Mouse (Mus musculus) embryonic facial prominence, embryonic 10.5 days (tissue): ENCODE data around the gene Hamp. TPM values are rescaled to one million over a fixed set of nuclear protein-coding genes. Genes with fewer than 3 reads are reported as not detected.

Source experiments
- DNase-seq: peaks from one replicate; pipeline ENCODE4 v3.0.0-alpha.2; 2017; ENCODE audit warnings: low spot score
- H3K27ac ChIP-seq: fragments of 300-500 bp; sonication (generic); replicated peaks from 2 replicates; pipeline ENCODE4 v1.5.1; 2016; ENCODE audit warnings: mild to moderate bottlenecking
- H3K27me3 ChIP-seq: fragments of 300-500 bp; sonication (generic); replicated peaks from 2 replicates; pipeline ENCODE4 v1.6.1; 2016; ENCODE audit warnings: low read depth, mild to moderate bottlenecking; ENCODE audit not compliant: poor library complexity, severe bottlenecking
- H3K36me3 ChIP-seq: fragments of 300-500 bp; sonication (generic); replicated peaks from 2 replicates; pipeline ENCODE4 v1.6.1; 2016; ENCODE audit warnings: mild to moderate bottlenecking, moderate library complexity
- H3K4me1 ChIP-seq: fragments of 300-500 bp; sonication (generic); 2 replicates; pipeline ENCODE4 v1.6.1; 2016
- H3K4me3 ChIP-seq: fragments of 300-500 bp; sonication (generic); 2 replicates; pipeline ENCODE4 v1.5.1; 2016; ENCODE audit warnings: mild to moderate bottlenecking, moderate library complexity
- H3K9me3 ChIP-seq: fragments of 300-500 bp; sonication (generic); 2 replicates; pipeline ENCODE4 v1.6.1; 2016; ENCODE audit warnings: mild to moderate bottlenecking
- WGBS: fragments of 180-500 bp; shearing (Covaris S2); methylation state at CpG from one replicate; pipeline ENCODE4 v1.1.7; 2016; 5-methylcytosine and 5-hydroxymethylcytosine counted together
- polyA plus RNA-seq: library from polyadenylated mRNA; unstranded; fragments of >200 nt; fragmentation: Nextera tagmentation; extraction: Ambion mirVana; gene quantifications from 2 replicates; pipeline ENCODE4 v1.2.1, GENCODE M21; 2016

The Hamp gene
- polyA plus RNA-seq, 1 experiment from 2014 or later, result not detected

GRCm38 (mm10) chr7:30965677-30966076 lies 21.8 kb upstream of the Hamp start:
- H3K27ac ChIP-seq, result no peak overlapping the region

GRCm38 (mm10) chr7:30964366-30964765 lies 20.5 kb upstream of the Hamp start:
- Histone ChIP-seq H3K36me3 (peaks cover 41% of the 10 kb centered on the region), H3K4me1 (peaks cover 9% of the 10 kb centered on the region; the same call in 1 of the 2 replicates), H3K4me3 (no peak overlapping the region), H3K27me3 (no peaks in the 10 kb centered on the region), H3K27ac (no peak overlapping the region), H3K9me3 (no peaks in the 10 kb centered on the region)
- WGBS, result 87% methylated on average over 7 of the region's 7 CpGs
- no peak for DNase-seq

More at GRCm38 (mm10) chr7:30965677-30966076, 21.8 kb upstream of the Hamp start:
- no peak for DNase-seq
- no peaks in the 10 kb centered on the region for H3K27me3 ChIP-seq
- H3K36me3 ChIP-seq, result peaks cover 35% of the 10 kb centered on the region
- H3K9me3 ChIP-seq, result no peaks in the 10 kb centered on the region
- no peak overlapping the region for H3K4me3 ChIP-seq
- WGBS, result 77% methylated on average over 14 of the region's 14 CpGs
- peaks cover 9% of the 10 kb centered on the region; the same call in 1 of the 2 replicates for H3K4me1 ChIP-seq

- Histone ChIP-seq H3K4me1 (peaks cover 17% of the 10 kb centered on the region), H3K27me3 (no peaks in the 10 kb centered on the region), H3K4me3 (no peak overlapping the region), H3K36me3 (peaks cover 45% of the 10 kb centered on the region), H3K27ac (no peak overlapping the region), H3K9me3 (no peaks in the 10 kb centered on the region)
- DNase-seq, result no peak
- WGBS, result 93% methylated on average over 5 of the region's 5 CpGs
Measured at GRCm38 (mm10) chr7:30962862-30963261, 19.0 kb upstream of the Hamp start.

- Histone ChIP-seq H3K4me3 (no peak overlapping the region), H3K27ac (no peak overlapping the region), H3K27me3 (no peaks in the 10 kb centered on the region), H3K36me3 (peaks cover 46% of the 10 kb centered on the region), H3K4me1 (peaks cover 21% of the 10 kb centered on the region), H3K9me3 (no peaks in the 10 kb centered on the region)
- WGBS, result 84% methylated on average over 6 of the region's 6 CpGs
- DNase-seq, result no peak
Measured at GRCm38 (mm10) chr7:30959786-30960349, 16.0 kb upstream of the Hamp start.

- WGBS, result 96% methylated on average over 9 of the region's 9 CpGs
- Histone ChIP-seq H3K36me3 (peaks cover 55% of the 10 kb centered on the region), H3K27me3 (no peaks in the 10 kb centered on the region), H3K4me3 (no peak overlapping the region; the same call in 1 of the 2 replicates), H3K4me1 (peaks cover 21% of the 10 kb centered on the region), H3K9me3 (no peaks in the 10 kb centered on the region), H3K27ac (no peak overlapping the region; the same call in 1 of the 2 replicates)
- no peak for DNase-seq
Measured at GRCm38 (mm10) chr7:30958866-30959487, 15.1 kb upstream of the Hamp start.

- Histone ChIP-seq H3K27ac (peak overlapping the region; percentile 99), H3K27me3 (no peaks in the 10 kb centered on the region), H3K9me3 (no peaks in the 10 kb centered on the region), H3K4me1 (peaks cover 21% of the 10 kb centered on the region), H3K4me3 (peak overlapping the region; percentile 95), H3K36me3 (peaks cover 62% of the 10 kb centered on the region)
- no peak for DNase-seq
- WGBS, result 74% methylated on average over 28 of the region's 28 CpGs
Measured at GRCm38 (mm10) chr7:30958109-30958865, 14.5 kb upstream of the Hamp start.

- peak; percentile 93 for DNase-seq
- Histone ChIP-seq H3K27ac (peak overlapping the region; percentile 99), H3K4me3 (peak overlapping the region; percentile 95), H3K9me3 (no peaks in the 10 kb centered on the region), H3K4me1 (peaks cover 21% of the 10 kb centered on the region), H3K36me3 (peaks cover 71% of the 10 kb centered on the region), H3K27me3 (no peaks in the 10 kb centered on the region)
- WGBS, result under 1% methylated on average over 43 of the region's 43 CpGs
Measured at GRCm38 (mm10) chr7:30957367-30957783, 13.5 kb upstream of the Hamp start.

- Histone ChIP-seq H3K36me3 (peaks cover 72% of the 10 kb centered on the region), H3K4me3 (peak within 1 kb of the TSS; percentile 95)
- under 1% methylated on average over 68 of the region's 82 CpGs for WGBS
Measured at GRCm38 (mm10) chr7:30956756-30957366, 13.0 kb upstream of the Hamp start, which contains the start of gene Usf2. Usf2 (minus strand) TSS chr7:30956803.

GRCm38 (mm10) chr7:30956357-30956751 lies 12.5 kb upstream of the Hamp start:
- H3K4me3 ChIP-seq, result peak overlapping the region; percentile 95

More at GRCm38 (mm10) chr7:30956756-30957366, 13.0 kb upstream of the Hamp start, which contains the start of gene Usf2:
- H3K27ac ChIP-seq, result peak within 1 kb of the TSS; percentile 99
- no peaks in the 10 kb centered on the region for H3K27me3 ChIP-seq
- no peaks in the 10 kb centered on the region for H3K9me3 ChIP-seq
- DNase-seq, result peak; percentile 89
- H3K4me1 ChIP-seq, result peaks cover 21% of the 10 kb centered on the region

GRCm38 (mm10) chr7:30955584-30956356 lies 11.9 kb upstream of the Hamp start:
- Histone ChIP-seq H3K9me3 (no peaks in the 10 kb centered on the region), H3K27me3 (no peaks in the 10 kb centered on the region), H3K4me1 (peaks cover 21% of the 10 kb centered on the region), H3K36me3 (peaks cover 72% of the 10 kb centered on the region), H3K4me3 (peak overlapping the region; percentile 95), H3K27ac (peak overlapping the region; percentile 99)
- under 1% methylated on average over 64 of the region's 64 CpGs for WGBS
- peak; percentile 94 for DNase-seq

More at GRCm38 (mm10) chr7:30956357-30956751, 12.5 kb upstream of the Hamp start:
- no peaks in the 10 kb centered on the region for H3K9me3 ChIP-seq
- under 1% methylated on average over 35 of the region's 49 CpGs for WGBS
- no peaks in the 10 kb centered on the region for H3K27me3 ChIP-seq
- peak overlapping the region; percentile 99 for H3K27ac ChIP-seq
- H3K36me3 ChIP-seq, result peaks cover 72% of the 10 kb centered on the region
- peaks cover 21% of the 10 kb centered on the region for H3K4me1 ChIP-seq
- DNase-seq, result no peak

- no peaks in the 10 kb centered on the region for H3K27me3 ChIP-seq
- H3K4me1 ChIP-seq, result peaks cover 21% of the 10 kb centered on the region
- no peak for DNase-seq
- no peak overlapping the region for H3K27ac ChIP-seq
- 91% methylated on average over 12 of the region's 12 CpGs for WGBS
- H3K4me3 ChIP-seq, result peak overlapping the region; percentile 95
- no peaks in the 10 kb centered on the region for H3K9me3 ChIP-seq
- H3K36me3 ChIP-seq, result peaks cover 73% of the 10 kb centered on the region
Measured at GRCm38 (mm10) chr7:30954971-30955520, 11.2 kb upstream of the Hamp start.
